Mouse (Mus musculus) heart, embryonic 14.5 days (tissue): ENCODE measurements around the gene Asz1. TPM values are rescaled to one million over a fixed set of nuclear protein-coding genes. Genes with fewer than 3 reads are reported as not detected.

ENCODE experiments used
- ATAC-seq: fragments of 200-750 bp; cut with Nextera tagmentation; 2 replicates; pipeline ENCODE4 v1.8.0; 2017; ENCODE audit warnings: low read depth, moderate TSS enrichment; ENCODE audit not compliant: insufficient number of reproducible peaks, insufficient read depth, low FRiP score
- H3K27ac ChIP-seq, 2 experiments: fragments of 200-500 bp in 1 of 2; fragments of 300-500 bp in 1 of 2; sonication (generic) in 1 of 2; replicated peaks in 1 of 2; 2 replicates each; pipeline ENCODE4 v1.5.1; 2012 to 2014; ENCODE audit warnings: low read depth in 2 of 2, low read length in 2 of 2, control low read depth in 1 of 2, mild to moderate bottlenecking in 1 of 2, mixed read lengths in 1 of 2; ENCODE audit not compliant: control insufficient read depth in 1 of 2, insufficient read depth in 1 of 2
- H3K27me3 ChIP-seq: fragments of 300-500 bp; sonication (generic); 2 replicates; pipeline ENCODE4 v1.6.1; 2014; ENCODE audit warnings: mild to moderate bottlenecking, low read length, control low read depth; ENCODE audit not compliant: control insufficient read depth, insufficient read depth
- H3K36me3 ChIP-seq: fragments of 300-500 bp; sonication (generic); 2 replicates; pipeline ENCODE4 v1.6.1; 2014; ENCODE audit warnings: mild to moderate bottlenecking, control low read depth, low read length, mixed read lengths; ENCODE audit not compliant: control insufficient read depth, insufficient read depth
- H3K4me1 ChIP-seq, 2 experiments: fragments of 200-500 bp in 1 of 2; fragments of 300-500 bp in 1 of 2; sonication (generic) in 1 of 2; 2 replicates each; pipeline ENCODE4 v1.6.1; 2012 to 2014; ENCODE audit warnings: low read length in 2 of 2, control low read depth in 1 of 2, mixed read lengths in 1 of 2; ENCODE audit not compliant: control insufficient read depth in 2 of 2, insufficient read depth in 2 of 2
- H3K4me2 ChIP-seq: fragments of 300-500 bp; sonication (generic); 2 replicates; pipeline ENCODE4 v1.6.1; 2014; ENCODE audit warnings: mild to moderate bottlenecking, low read length
- H3K4me3 ChIP-seq, 2 experiments: fragments of 200-500 bp in 1 of 2; fragments of 300-500 bp in 1 of 2; sonication (generic) in 1 of 2; 2 replicates each; pipeline ENCODE4 v1.5.1; 2012 to 2014; ENCODE audit warnings: low read length in 2 of 2, mild to moderate bottlenecking in 2 of 2, control low read depth in 1 of 2, low read depth in 1 of 2, moderate library complexity in 1 of 2; ENCODE audit not compliant: control insufficient read depth in 1 of 2, insufficient read depth in 1 of 2
- H3K9ac ChIP-seq: fragments of 300-500 bp; sonication (generic); 2 replicates; pipeline ENCODE4 v1.6.1; 2014; ENCODE audit warnings: mild to moderate bottlenecking, low read length
- H3K9me3 ChIP-seq: fragments of 300-500 bp; sonication (generic); 2 replicates; pipeline ENCODE4 v1.6.1; 2016; ENCODE audit warnings: low read length, control low read depth; ENCODE audit not compliant: control insufficient read depth
- WGBS: fragments of 180-500 bp; shearing (Covaris S2); extraction: QIAGEN DNeasy Blood & Tissue Kit; methylation state at CpG from one replicate; pipeline ENCODE4 v1.1.7; 2014; 5-methylcytosine and 5-hydroxymethylcytosine counted together
- polyA plus RNA-seq: library from polyadenylated mRNA; unstranded; fragments of >200 nt; fragmentation: Nextera tagmentation; extraction: Ambion mirVana; gene quantifications from 2 replicates; pipeline ENCODE4 v1.2.1, GENCODE M21; 2014

The Asz1 gene
- polyA plus RNA-seq: not detected in 2 replicates

DNA sequence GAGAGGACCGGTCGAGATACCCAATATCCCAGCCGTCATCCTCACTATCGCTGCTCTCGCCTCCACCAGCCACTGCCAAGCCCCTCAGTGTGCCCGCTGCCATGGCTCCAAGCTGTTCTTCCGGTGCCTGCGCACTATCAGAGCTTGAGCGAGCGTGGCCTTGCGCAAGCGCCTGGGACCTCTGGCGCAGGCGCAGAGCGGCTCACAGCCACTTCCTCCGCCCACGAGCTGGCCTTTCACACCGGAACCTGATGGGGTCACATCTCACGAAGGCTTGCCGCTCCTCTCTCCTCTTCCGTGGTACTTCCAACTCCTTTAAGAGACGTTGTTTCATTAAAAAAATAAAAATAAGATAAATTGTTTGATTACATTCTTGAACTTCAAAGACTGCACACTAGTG lies at the start of gene Asz1:
Asz1 (minus strand) TSS at position 128 of the 400 bp plus-strand sequence.
- H3K9ac ChIP-seq: no peak within 1 kb of the TSS
- WGBS: 89% methylated on average over 22 of the region's 22 CpGs
- no peak within 1 kb of the TSS for H3K4me2 ChIP-seq

DNA sequence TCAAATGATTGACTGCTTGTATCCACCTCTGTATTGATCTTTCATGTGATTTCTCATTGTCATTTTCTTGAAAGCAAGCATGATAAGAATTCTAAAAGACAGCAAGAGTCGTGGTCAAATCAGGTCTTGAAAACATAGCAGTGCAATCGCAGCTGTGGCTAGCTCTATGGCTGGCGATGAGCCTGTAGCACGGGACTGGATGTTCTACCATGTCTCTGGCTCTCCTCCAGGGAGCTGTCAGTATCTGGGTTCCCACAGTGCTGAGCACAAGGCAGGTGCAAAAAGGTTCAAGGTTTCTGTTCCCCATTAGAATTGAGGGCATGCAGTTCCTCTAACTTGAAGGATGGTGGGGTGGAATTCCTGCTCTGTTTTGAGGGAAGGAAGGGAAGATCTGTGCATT lies 44.2 kb upstream of the Asz1 start:
- no peaks in the 10 kb centered on the region for H3K27me3 ChIP-seq
- no peak overlapping the region for H3K4me3 ChIP-seq
- no peak overlapping the region for H3K9ac ChIP-seq
- H3K4me1 ChIP-seq: no peaks in the 10 kb centered on the region
- no peak for ATAC-seq
- no peak overlapping the region for H3K4me2 ChIP-seq
- H3K27ac ChIP-seq: no peak overlapping the region
- no peaks in the 10 kb centered on the region for H3K36me3 ChIP-seq
- WGBS: 48% methylated on average over 4 of the region's 4 CpGs
- no peaks in the 10 kb centered on the region for H3K9me3 ChIP-seq

More for the DNA sequence above, at the start of gene Asz1:
- H3K27ac ChIP-seq: no peak within 1 kb of the TSS
- no peaks in the 10 kb centered on the region for H3K9me3 ChIP-seq
- no peaks in the 10 kb centered on the region for H3K27me3 ChIP-seq
- H3K4me1 ChIP-seq: no peaks in the 10 kb centered on the region
- H3K36me3 ChIP-seq: no peaks in the 10 kb centered on the region
- H3K4me3 ChIP-seq: no peak within 1 kb of the TSS
- no peak for ATAC-seq

DNA sequence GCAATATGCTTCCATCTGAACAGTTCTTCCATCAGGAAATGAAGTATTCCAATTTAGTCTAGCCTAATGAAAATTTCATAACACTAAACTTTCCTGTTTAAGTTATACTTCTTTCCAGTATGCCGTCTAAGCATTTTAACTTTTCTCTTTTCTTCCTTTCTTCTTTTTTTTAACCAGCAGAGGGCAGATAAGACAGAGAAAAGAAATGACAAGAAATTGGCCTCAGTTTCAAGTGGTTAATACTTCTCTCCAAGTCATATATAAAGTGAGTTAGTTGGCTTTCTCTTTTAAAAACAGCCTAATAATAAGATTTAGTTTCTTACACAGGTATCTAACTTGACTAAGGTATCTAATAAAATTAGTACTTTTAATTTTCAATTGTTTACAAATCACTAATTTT lies 26.4 kb upstream of the Asz1 start:
- Histone ChIP-seq H3K4me2 (no peak overlapping the region), H3K27ac (no peak overlapping the region), H3K4me1 (no peaks in the 10 kb centered on the region), H3K36me3 (no peaks in the 10 kb centered on the region), H3K9me3 (no peaks in the 10 kb centered on the region), H3K4me3 (no peak overlapping the region), H3K27me3 (no peaks in the 10 kb centered on the region), H3K9ac (no peak overlapping the region)
- no peak for ATAC-seq
- 41% methylated on average over 1 of the region's 1 CpGs for WGBS

- Histone ChIP-seq H3K27me3 (no peaks in the 10 kb centered on the region), H3K9me3 (no peaks in the 10 kb centered on the region), H3K27ac (no peak overlapping the region), H3K4me3 (no peak overlapping the region), H3K4me1 (no peaks in the 10 kb centered on the region), H3K9ac (no peak overlapping the region), H3K4me2 (no peak overlapping the region), H3K36me3 (no peaks in the 10 kb centered on the region)
- ATAC-seq: no peak
- 74% methylated on average over 4 of the region's 4 CpGs for WGBS
Observed at GRCm38 (mm10) chr6:18128059-18128458, 19.2 kb upstream of the Asz1 start.

- Histone ChIP-seq H3K4me3 (no peak overlapping the region), H3K4me1 (no peaks in the 10 kb centered on the region), H3K36me3 (no peaks in the 10 kb centered on the region), H3K27me3 (no peaks in the 10 kb centered on the region), H3K9ac (no peak overlapping the region), H3K27ac (no peak overlapping the region), H3K9me3 (no peaks in the 10 kb centered on the region), H3K4me2 (no peak overlapping the region)
- ATAC-seq: no peak
- WGBS: 79% methylated on average over 2 of the region's 2 CpGs
Observed at GRCm38 (mm10) chr6:18127206-18127983, 18.5 kb upstream of the Asz1 start.

GRCm38 (mm10) chr6:18096861-18097260 lies 12.0 kb downstream of the Asz1 start:
- H3K36me3 ChIP-seq: no peaks in the 10 kb centered on the region
- H3K27me3 ChIP-seq: no peaks in the 10 kb centered on the region
- no peak overlapping the region for H3K4me3 ChIP-seq
- H3K9me3 ChIP-seq: no peaks in the 10 kb centered on the region
- ATAC-seq: no peak
- H3K27ac ChIP-seq: no peak overlapping the region
- H3K9ac ChIP-seq: no peak overlapping the region
- 78% methylated on average over 1 of the region's 1 CpGs for WGBS
- no peak overlapping the region for H3K4me2 ChIP-seq
- no peaks in the 10 kb centered on the region for H3K4me1 ChIP-seq

DNA sequence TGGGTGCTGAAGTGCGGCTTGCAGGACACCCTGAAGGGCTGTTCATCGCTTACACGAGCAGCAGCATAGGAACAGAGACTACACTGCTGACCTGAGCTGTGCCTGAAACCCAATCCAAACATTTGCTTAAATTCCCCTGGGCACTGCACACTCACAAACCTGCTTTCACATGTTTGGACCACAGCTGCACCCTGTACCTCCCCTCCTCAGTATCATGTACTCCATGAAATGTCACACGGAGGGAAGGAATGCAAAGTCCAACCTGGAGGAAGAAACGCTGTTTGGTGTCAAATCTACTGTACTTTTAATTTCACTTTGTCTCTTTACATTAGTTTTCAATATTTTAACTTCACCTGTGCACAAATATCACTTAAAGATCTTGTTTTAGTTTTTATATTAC lies 19.8 kb downstream of the Asz1 start:
- ATAC-seq: no peak
- H3K27ac ChIP-seq: no peak overlapping the region
- H3K4me1 ChIP-seq: no peaks in the 10 kb centered on the region
- 82% methylated on average over 5 of the region's 5 CpGs for WGBS
- H3K4me2 ChIP-seq: no peak overlapping the region
- H3K9ac ChIP-seq: no peak overlapping the region
- H3K27me3 ChIP-seq: no peaks in the 10 kb centered on the region
- H3K4me3 ChIP-seq: no peak overlapping the region
- H3K9me3 ChIP-seq: no peaks in the 10 kb centered on the region
- no peaks in the 10 kb centered on the region for H3K36me3 ChIP-seq
